Mouse (Mus musculus) lung, adult 10 weeks (tissue): ENCODE data around the gene Surf6. TPM values are rescaled to one million over a fixed set of nuclear protein-coding genes. Genes with fewer than 3 reads are reported as not detected.

Source experiments
- polyA plus RNA-seq: library from polyadenylated mRNA; stranded (reverse); fragments of 350-450 nt; fragmentation: Illumina TruSeq; extraction: RNeasy Lipid Tissue Mini Kit (QIAGEN cat#74804); gene quantifications from one replicate; pipeline ENCODE4 v1.2.3, GENCODE M21; 2014; ENCODE audit warnings: low read depth, low replicate concordance; ENCODE audit not compliant: insufficient read depth

Surf6 gene
- polyA plus RNA-seq: 10.8 TPM

DNA sequence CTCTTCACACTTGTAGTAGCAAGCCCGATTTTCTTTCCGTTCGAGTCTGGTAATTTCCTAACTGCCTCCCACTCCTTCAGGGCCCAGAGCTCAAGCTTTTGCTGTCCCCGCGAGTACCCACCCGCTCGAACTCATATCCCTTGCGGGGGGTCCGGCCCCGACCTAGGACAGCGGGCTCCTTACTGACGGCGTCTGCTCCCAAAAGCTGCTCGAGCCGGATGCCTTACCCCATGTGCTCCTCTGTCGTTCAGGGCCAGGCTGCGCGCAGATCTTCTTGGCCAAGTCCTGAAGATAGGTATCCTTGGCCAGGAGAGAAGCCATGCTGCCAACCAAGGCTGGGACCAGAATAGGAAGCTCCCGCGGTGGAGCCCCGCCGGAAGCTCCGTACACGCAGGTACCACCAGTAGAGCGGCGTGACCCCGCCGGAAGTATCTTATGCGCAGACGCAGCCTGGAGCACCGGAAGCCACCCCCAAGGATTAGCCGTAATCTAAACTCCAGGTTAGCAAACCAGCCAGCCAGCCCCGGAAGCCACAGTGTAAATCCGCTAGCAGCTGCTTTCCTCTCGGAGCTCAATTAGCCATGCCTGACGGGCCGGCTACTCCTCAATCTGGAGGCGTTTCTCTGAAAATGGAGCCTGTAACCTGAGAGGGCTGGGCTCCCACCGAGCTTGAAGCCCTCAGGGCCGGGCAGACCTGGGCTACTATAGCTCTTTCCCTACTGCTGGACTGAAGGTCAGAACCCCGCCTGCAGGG is at the start of gene Surf6:
Gene Surf6, minus strand, starts transcription at position 413 of the 754 bp plus-strand sequence.

DNA sequence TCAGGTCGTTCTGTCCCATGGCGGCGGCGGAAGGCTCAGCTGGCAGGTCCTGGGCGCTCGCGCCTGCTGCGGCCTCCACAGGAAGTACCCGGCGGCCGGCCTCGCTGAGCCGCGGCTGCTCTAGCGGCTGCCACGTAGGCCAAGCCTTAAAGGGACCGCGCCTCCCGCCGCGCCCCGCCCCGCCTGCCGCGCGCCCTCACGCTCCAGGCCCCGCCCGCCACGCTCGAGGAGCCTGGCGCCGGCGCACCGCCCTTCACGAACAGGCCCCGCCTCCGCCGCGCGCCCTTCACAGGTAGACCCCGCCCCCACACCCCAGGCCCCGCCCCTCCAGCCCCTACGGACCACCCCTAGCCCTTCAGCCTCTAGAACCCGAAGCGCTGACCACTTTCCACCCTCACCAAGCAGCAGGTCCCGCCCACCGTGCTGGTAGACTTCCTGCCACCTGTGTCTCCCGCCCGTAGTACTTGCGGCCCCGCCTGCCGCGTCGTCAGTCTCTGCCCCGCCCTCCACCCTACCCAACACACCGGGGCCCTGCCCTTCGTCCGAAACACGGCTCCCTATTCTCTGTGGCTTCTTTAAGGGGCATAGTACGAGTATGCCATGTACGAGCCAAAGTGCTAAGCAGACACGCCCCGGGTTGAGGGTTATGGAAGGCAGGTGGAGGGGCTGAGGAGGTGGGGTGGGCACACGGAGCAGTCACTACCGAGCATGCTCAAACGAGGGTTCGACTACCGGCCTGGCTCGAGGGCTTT is 30.8 kb upstream of the Surf6 start, which contains the start of the genes Surf4 and Stkld1:
Gene Surf4, minus strand, starts transcription at position 625 of the 752 bp plus-strand sequence.
Gene Stkld1, plus strand, starts transcription at position 744 of the 752 bp plus-strand sequence.

DNA sequence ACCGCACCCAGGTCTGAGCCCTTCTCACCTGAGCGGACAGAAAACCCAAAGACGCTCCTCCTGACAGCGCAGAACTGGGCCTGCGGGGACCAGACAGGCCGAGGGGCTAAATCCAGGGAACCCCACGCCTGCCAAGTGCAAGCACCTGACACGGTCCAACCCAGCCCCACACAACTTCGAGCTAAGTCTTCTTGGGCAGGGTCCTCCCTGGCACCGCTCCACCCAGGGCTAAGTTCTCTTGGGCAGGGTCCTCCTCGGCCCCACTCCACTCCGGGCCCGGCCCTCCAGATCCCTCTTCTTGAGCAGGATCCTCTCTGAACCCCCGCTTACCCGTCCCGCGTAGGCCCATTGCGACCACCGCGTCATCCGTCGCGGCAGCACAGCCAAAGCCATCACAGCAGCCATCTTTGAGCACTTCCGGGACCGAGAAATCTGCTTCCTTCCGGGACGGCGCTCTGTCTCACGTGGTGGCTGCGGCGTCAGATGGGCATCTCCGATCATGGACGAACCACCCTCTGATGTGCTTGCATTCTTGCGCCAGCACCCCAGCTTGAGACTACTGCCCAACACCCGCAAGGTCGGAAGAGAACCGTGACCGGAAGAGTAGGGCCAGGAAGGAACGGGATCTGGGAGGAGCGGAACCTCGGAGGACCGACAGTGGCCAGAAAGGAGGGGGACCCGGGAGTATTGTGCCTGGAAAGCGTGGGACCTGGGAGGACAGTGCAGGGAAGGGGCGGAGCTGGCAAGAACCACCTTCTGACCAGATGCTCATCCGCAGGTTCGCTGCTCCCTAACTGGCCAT is 13.4 kb upstream of the Surf6 start, which contains the start of the genes Surf2 and Surf1:
Gene Surf2, plus strand, starts transcription at position 441 of the 802 bp plus-strand sequence.
Gene Surf1, minus strand, starts transcription at position 604 of the 802 bp plus-strand sequence.

DNA sequence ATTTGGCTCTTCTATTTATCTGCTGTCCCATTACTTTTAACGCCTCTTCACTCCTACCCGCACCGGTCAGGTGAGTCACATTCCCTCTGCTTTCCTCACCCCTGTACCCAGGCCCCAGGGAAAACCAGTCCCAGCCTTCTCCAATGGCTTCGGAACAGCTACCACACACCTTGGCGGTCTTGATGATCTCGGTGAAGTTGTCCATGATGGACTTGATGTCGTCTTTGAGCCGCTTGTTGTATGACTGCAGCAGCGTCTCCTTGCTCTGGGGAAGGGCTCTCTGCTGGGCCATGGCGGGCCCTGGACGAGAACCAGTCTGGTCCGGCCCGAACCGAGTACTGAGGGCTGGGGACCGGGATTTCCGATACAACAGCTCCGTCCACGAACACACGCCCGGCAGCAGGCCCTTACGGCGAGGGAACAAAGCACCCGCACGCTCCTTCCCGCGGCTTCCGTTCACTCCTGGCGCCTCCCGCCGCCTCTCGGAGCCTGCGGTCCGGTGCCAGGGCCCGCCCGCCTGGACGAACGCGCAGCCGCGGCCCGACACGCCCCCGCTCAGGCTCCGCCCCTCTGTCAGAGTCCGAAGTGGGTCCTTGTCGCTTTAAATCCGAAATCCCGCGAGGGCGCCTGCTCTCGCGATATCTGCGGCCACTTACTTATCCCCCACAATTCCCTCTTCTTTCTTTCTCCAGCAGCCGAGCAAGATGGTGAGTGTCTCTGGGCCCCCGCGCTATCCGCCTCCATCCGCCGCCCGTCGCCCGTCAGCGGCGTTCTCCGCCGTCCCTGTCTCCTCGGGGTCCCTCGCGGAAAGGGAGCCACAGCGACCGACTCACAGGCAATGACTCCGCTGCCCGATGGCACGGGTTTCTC is 7.7 kb upstream of the Surf6 start, which contains the start of the genes Med22 and Rpl7a:
Gene Med22, minus strand, starts transcription at position 554 of the 870 bp plus-strand sequence.
Gene Rpl7a, plus strand, starts transcription at position 641 of the 870 bp plus-strand sequence.

DNA sequence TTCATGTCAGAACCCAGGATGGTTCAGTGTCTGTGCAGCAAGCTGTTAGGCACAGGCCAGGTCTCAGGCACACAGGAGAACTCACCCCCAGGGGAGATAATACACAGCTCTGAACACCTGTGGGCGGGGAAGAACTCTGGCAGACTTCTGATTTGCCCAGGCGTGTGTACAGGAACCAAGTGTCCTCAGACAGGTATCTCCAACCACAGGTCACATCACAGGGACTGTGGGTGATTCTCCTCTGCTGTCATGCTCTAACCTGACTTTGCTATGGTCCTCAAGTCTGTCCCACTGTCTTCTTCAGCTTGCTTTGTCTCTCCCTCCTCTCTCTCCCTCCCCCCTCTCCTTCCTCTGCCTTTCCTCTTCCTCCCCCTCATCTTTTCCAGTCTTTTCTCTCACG is 37.8 kb downstream of the Surf6 start, which contains the start of gene Abo:
Gene Abo, minus strand, starts transcription at position 101 of the 400 bp plus-strand sequence.

Other genes with a start within 250 kb of the Surf6 start
- gene Lcn4, start 231.6 kb downstream of the Surf6 start, polyA plus RNA-seq: 0.58 TPM
- gene Abo, start 37.9 kb downstream of the Surf6 start, polyA plus RNA-seq: not detected
- gene Med22, start 7.8 kb upstream of the Surf6 start, polyA plus RNA-seq: 21.4 TPM
- 1,186 TPM for gene Rpl7a, start 7.9 kb upstream of the Surf6 start, polyA plus RNA-seq
- 19.5 TPM for gene Surf2, start 13.5 kb upstream of the Surf6 start, polyA plus RNA-seq
- 65.1 TPM for gene Surf1, start 13.7 kb upstream of the Surf6 start, polyA plus RNA-seq
- gene Surf4, start 31.0 kb upstream of the Surf6 start, polyA plus RNA-seq: 80.2 TPM
- 0.17 TPM for gene Stkld1, start 31.2 kb upstream of the Surf6 start, polyA plus RNA-seq
- gene Rexo4, start 61.5 kb upstream of the Surf6 start, polyA plus RNA-seq: 23.4 TPM
- gene Adamts13, start 70.5 kb upstream of the Surf6 start, polyA plus RNA-seq: 0.21 TPM
- 25.7 TPM for gene Cacfd1, start 107.0 kb upstream of the Surf6 start, polyA plus RNA-seq
- 2.3 TPM for gene Slc2a6, start 125.1 kb upstream of the Surf6 start, polyA plus RNA-seq
- gene Mymk, start 169.3 kb upstream of the Surf6 start, polyA plus RNA-seq: 0.33 TPM
- 50.5 TPM for gene Adamtsl2, start 176.5 kb upstream of the Surf6 start, polyA plus RNA-seq
- gene Fam163b, start 239.6 kb upstream of the Surf6 start, polyA plus RNA-seq: not detected